Mouse (Mus musculus) intestine, embryonic 15.5 days (tissue): ENCODE results near the gene Rpp25l. TPM values are rescaled to one million over a fixed set of nuclear protein-coding genes. Genes with fewer than 3 reads are reported as not detected.

Experiments used
- ATAC-seq: fragments of 200-750 bp; cut with Nextera tagmentation; 2 replicates; pipeline ENCODE4 v1.8.0; 2017; ENCODE audit warnings: moderate TSS enrichment, moderate library complexity
- H3K27ac ChIP-seq: fragments of 300-500 bp; sonication (generic); 2 replicates; pipeline ENCODE4 v1.5.1; 2015; ENCODE audit warnings: mild to moderate bottlenecking, inconsistent platforms
- H3K27me3 ChIP-seq: fragments of 300-500 bp; sonication (generic); replicated peaks from 2 replicates; pipeline ENCODE4 v1.6.1; 2015; ENCODE audit warnings: inconsistent platforms
- H3K36me3 ChIP-seq: fragments of 300-500 bp; sonication (generic); 2 replicates; pipeline ENCODE4 v1.6.1; 2015; ENCODE audit warnings: inconsistent platforms
- H3K4me1 ChIP-seq: fragments of 300-500 bp; sonication (generic); replicated peaks from 2 replicates; pipeline ENCODE4 v1.6.1; 2015; ENCODE audit warnings: inconsistent platforms
- H3K4me2 ChIP-seq: fragments of 300-500 bp; sonication (generic); replicated peaks from 2 replicates; pipeline ENCODE4 v1.6.1; 2015; ENCODE audit warnings: mild to moderate bottlenecking, inconsistent platforms
- H3K4me3 ChIP-seq: fragments of 300-500 bp; sonication (generic); replicated peaks from 2 replicates; pipeline ENCODE4 v1.5.1; 2015; ENCODE audit warnings: inconsistent platforms
- H3K9ac ChIP-seq: fragments of 300-500 bp; sonication (generic); 2 replicates; pipeline ENCODE4 v1.6.1; 2015; ENCODE audit warnings: inconsistent platforms
- H3K9me3 ChIP-seq: fragments of 300-500 bp; sonication (generic); 2 replicates; pipeline ENCODE4 v1.6.1; 2016; ENCODE audit warnings: inconsistent platforms
- WGBS: fragments of 180-500 bp; shearing (Covaris S2); methylation state at CpG from one replicate; pipeline ENCODE4 v1.1.7; 2015; 5-methylcytosine and 5-hydroxymethylcytosine counted together
- polyA plus RNA-seq: library from polyadenylated mRNA; unstranded; fragments of >200 nt; fragmentation: Nextera tagmentation; extraction: Ambion mirVana; gene quantifications from 2 replicates; pipeline ENCODE4 v1.2.1, GENCODE M21; 2015

Gene Rpp25l
- polyA plus RNA-seq, 1 experiment from 2014 or later: 58.8 TPM

DNA sequence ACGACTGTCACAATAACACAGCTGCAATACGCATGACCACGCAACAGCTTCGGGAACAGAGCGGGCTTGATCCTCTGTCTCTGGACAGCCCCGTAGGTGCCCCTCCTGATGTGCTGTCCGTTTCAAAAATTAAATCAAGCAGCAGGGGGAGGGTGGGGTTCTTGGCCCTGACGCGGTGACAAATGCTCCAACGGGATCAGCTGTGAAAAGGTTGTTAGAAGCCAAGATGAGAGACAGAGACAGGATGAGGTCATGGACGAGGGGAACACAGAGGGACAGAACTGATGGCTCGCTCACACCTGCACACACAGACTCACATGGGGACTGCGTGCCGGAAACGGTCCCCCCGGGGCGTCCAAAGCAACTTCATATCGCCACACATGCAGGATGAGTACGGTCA, 40.1 kb downstream of the Rpp25l start:
- Histone ChIP-seq H3K27me3 (no peaks in the 10 kb centered on the region), H3K9ac (no peak overlapping the region), H3K4me3 (no peak overlapping the region), H3K27ac (no peak overlapping the region), H3K4me2 (no peak overlapping the region), H3K4me1 (peaks cover 36% of the 10 kb centered on the region), H3K36me3 (no peaks in the 10 kb centered on the region), H3K9me3 (no peaks in the 10 kb centered on the region)
- no peak for ATAC-seq
- 70% methylated on average over 19 of the region's 19 CpGs for WGBS

DNA sequence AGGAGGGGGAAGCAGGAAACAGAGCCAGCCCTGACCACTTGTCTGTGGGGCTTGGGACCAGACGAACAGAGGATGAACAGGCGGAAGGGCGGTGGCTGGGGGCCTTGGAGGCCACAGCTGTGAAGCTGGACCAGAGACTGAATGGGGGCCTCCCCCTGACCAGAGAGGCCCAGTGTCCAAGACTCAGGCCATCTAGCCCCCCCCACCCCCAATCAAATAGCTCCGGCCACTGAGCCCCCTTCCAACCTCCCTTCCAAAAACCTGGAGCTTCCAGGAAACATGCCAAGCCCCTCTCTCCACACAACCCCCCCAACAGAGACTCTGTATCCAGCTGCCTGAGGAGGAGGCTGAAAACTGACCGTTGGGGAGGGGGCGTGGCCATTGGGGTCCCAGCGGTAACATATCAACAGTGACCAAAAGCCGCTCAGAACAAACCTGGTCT, 40.8 kb downstream of the Rpp25l start:
- ATAC-seq: 0 out of 2 replicates have a peak, but pooled peaks have one; percentile 22
- H3K36me3 ChIP-seq: no peaks in the 10 kb centered on the region
- no peak overlapping the region for H3K4me2 ChIP-seq
- WGBS: 39% methylated on average over 8 of the region's 8 CpGs
- H3K27me3 ChIP-seq: no peaks in the 10 kb centered on the region
- no peaks in the 10 kb centered on the region for H3K9me3 ChIP-seq
- H3K4me1 ChIP-seq: peaks cover 32% of the 10 kb centered on the region
- no peak overlapping the region for H3K27ac ChIP-seq
- no peak overlapping the region for H3K9ac ChIP-seq
- H3K4me3 ChIP-seq: no peak overlapping the region

DNA sequence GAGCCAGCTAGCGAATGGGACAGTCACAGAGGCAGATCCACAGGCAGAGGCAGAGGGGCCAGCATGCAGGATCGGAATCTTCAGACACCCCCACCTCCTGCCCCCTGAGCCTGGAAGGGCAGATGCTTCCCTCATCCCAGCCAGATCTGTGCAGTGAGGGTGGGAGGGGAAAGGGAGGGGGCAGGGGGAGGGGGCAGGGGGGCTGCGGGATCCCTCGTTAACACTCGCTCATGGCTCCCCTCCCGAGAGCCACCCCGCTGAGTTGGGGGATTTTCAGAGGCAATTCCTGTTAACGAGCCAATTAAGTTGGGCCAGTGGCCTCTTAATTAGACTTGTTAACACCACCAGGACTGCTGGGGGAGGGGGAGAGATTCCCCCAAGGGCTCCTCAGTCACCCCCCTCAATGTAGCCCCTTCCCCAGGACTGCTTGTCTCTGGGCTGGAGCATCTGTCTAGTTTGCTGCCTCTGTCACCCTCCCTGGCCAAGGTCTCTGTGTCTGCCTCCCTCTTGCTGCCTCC, 41.3 kb downstream of the Rpp25l start:
- ATAC-seq: peak; percentile 51; the same call in 1 of the 2 replicates
- Histone ChIP-seq H3K4me1 (peaks cover 27% of the 10 kb centered on the region), H3K27me3 (no peaks in the 10 kb centered on the region), H3K4me3 (no peak overlapping the region), H3K4me2 (no peak overlapping the region), H3K36me3 (no peaks in the 10 kb centered on the region), H3K9me3 (no peaks in the 10 kb centered on the region), H3K27ac (no peak overlapping the region), H3K9ac (no peak overlapping the region)
- 21% methylated on average over 8 of the region's 8 CpGs for WGBS

DNA sequence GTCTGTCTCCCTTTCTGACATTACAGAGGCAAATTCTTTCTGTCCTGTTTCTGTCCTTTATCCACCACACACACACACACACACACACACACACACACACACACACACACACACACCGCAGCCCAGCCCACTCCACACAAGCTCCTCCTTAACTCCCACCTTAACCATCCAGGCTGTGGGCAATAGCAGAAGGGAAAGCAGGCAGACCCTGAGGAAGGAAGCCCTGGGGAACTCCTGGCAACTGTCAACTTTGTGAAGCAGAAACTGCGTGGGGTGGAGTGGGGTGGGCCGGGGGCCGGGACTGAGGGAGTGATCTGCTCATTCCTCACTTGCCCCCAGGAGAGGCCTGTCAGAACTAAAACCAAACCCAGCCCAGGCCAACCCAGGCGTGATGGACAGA, 41.8 kb downstream of the Rpp25l start:
- Histone ChIP-seq H3K4me1 (peaks cover 22% of the 10 kb centered on the region), H3K9me3 (no peaks in the 10 kb centered on the region), H3K4me2 (no peak overlapping the region), H3K9ac (no peak overlapping the region), H3K36me3 (no peaks in the 10 kb centered on the region), H3K4me3 (no peak overlapping the region), H3K27me3 (no peaks in the 10 kb centered on the region; the same call in 1 of the 2 replicates), H3K27ac (no peak overlapping the region)
- WGBS: 32% methylated on average over 5 of the region's 5 CpGs
- ATAC-seq: no peak

DNA sequence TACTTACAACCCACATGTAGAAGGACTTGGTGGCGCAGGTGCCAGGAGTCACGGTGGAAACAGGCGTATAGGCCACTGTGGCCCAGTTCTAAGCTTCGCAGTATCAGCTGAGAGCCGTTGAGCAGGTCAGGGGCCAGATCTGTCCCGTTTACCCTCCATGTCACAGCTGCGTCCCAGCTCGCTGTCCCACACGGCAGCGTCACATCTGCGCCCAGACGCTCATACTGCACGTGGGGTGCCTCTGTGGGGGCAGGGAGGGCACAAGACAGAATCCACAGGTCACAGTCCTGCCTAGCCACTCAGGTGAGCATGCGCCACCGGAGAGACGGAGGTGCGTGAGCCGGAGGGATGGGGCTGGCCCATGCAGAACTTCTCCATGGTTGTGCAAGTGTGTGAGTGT, 42.5 kb downstream of the Rpp25l start:
- Histone ChIP-seq H3K36me3 (no peaks in the 10 kb centered on the region), H3K27ac (no peak overlapping the region), H3K27me3 (no peaks in the 10 kb centered on the region; the same call in 1 of the 2 replicates), H3K9ac (no peak overlapping the region), H3K4me1 (peaks cover 15% of the 10 kb centered on the region), H3K4me2 (no peak overlapping the region), H3K4me3 (no peak overlapping the region), H3K9me3 (no peaks in the 10 kb centered on the region)
- no peak for ATAC-seq
- WGBS: 83% methylated on average over 18 of the region's 18 CpGs

DNA sequence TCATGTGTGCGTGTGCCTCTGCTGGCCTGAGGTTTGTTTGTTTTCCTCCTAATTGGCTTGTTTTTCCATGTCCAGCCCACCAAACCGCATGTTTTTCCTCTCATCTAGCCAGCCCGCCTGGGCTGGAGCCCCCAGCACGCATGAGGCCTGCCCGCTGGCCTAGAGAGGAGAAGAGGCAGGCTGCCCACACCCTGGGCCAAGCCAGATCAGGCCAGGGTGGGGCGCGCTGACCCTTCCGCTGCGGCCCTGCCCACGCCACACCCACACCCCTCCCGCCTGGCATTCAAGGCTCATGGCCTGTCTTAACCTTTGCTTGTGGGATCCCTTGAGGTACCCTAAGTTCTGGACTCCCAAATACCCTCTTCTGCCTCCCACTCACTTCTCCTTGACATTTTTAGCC, 46.7 kb downstream of the Rpp25l start:
- Histone ChIP-seq H3K27me3 (no peaks in the 10 kb centered on the region; the same call in 1 of the 2 replicates), H3K9me3 (no peaks in the 10 kb centered on the region), H3K4me1 (peaks cover 23% of the 10 kb centered on the region), H3K36me3 (no peaks in the 10 kb centered on the region), H3K9ac (no peak overlapping the region), H3K27ac (no peak overlapping the region), H3K4me3 (no peak overlapping the region), H3K4me2 (no peak overlapping the region)
- ATAC-seq: no peak
- WGBS: 87% methylated on average over 10 of the region's 11 CpGs

DNA sequence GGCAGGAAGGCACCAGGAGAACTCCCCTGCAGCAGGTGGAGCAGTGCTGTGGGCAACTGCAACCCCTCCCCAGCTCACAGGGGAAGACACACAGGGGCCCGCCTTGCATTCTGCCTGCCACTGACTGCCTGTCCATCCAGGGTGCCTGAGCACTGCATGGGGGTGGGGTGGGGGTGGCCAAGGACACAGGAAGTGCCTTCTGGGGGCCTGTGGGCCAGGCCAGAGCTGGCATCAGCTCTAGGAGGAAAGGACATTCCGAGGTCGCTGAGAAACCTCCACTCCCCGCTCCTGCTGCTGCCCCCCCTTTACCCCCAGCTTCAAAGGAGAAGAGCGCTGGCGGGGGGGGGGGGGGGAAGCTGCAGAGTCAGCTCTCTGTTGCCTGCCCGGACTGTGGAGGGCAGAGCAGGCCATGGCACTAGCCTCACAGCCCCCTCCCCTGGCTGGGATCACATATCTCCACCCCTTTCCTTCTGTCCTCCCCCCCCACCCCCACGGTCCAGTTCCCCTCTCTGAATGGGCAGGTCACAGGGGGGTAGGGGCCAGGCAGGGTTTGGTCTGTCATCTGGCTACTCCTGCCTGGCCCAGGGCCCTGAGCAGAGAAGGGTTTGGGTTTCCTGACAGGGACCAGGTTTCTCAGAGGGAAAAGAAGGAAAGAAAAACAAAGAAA, 48.2 kb downstream of the Rpp25l start:
- Histone ChIP-seq H3K4me1 (peaks cover 22% of the 10 kb centered on the region), H3K36me3 (no peaks in the 10 kb centered on the region), H3K9ac (peak overlapping the region; percentile 17; the same call in 1 of the 2 replicates), H3K4me3 (no peak overlapping the region), H3K4me2 (no peak overlapping the region), H3K27me3 (no peaks in the 10 kb centered on the region; the same call in 1 of the 2 replicates), H3K9me3 (no peaks in the 10 kb centered on the region), H3K27ac (no peak overlapping the region; the same call in 1 of the 2 replicates)
- peak; percentile 29; the same call in 1 of the 2 replicates for ATAC-seq
- 10% methylated on average over 5 of the region's 8 CpGs for WGBS

DNA sequence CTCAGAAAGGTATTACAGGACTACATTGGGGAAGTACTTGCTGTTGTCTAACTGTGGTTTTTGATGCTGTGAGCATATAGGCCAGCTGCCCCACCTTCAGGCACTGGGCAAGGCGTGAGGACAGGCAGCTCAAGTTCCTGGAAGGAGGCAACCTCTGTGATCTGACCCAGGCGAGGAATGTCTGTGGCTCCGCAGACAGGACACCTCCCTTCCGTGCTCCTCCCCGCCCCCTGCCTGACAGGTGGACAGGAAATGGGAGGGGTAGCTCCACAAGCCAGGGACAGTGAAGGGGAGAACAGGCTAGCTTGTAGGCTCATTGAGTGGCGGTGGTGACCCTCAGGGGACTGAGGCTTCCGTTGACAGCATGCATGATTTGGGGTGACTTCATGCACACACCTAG, 48.8 kb downstream of the Rpp25l start:
- Histone ChIP-seq H3K27me3 (peaks cover under 1% of the 10 kb centered on the region; the same call in 1 of the 2 replicates), H3K9ac (no peak overlapping the region), H3K4me1 (peaks cover 24% of the 10 kb centered on the region), H3K9me3 (no peaks in the 10 kb centered on the region), H3K36me3 (no peaks in the 10 kb centered on the region), H3K27ac (no peak overlapping the region), H3K4me2 (no peak overlapping the region), H3K4me3 (no peak overlapping the region)
- 40% methylated on average over 7 of the region's 7 CpGs for WGBS
- 0 out of 2 replicates have a peak, but pooled peaks have one; percentile 6 for ATAC-seq

DNA sequence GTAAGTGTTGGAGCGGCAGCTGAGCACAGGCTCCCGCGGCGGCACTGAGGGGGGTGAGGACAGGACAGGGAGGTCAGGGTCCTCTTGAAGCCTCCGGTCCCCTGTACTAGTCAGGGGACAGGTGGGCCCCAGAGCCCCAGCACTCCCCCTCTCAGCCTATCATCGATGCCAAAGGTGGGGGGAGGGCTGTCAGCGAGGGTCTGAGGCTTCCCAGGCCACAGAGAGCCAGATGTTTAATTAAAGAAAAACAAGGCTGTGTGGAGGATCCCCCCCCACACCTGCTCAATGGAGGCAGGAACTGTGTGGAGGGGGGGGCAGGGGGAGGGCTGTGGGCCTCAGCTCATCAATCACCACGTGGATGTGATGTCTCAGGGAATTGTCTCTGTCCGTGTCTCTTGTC, 49.7 kb downstream of the Rpp25l start:
- no peak for ATAC-seq
- Histone ChIP-seq H3K4me1 (peaks cover 32% of the 10 kb centered on the region), H3K4me3 (no peak overlapping the region), H3K9me3 (no peaks in the 10 kb centered on the region), H3K9ac (no peak overlapping the region), H3K27me3 (peaks cover 4% of the 10 kb centered on the region; the same call in 1 of the 2 replicates), H3K27ac (no peak overlapping the region), H3K4me2 (no peak overlapping the region), H3K36me3 (no peaks in the 10 kb centered on the region)
- 51% methylated on average over 9 of the region's 9 CpGs for WGBS

DNA sequence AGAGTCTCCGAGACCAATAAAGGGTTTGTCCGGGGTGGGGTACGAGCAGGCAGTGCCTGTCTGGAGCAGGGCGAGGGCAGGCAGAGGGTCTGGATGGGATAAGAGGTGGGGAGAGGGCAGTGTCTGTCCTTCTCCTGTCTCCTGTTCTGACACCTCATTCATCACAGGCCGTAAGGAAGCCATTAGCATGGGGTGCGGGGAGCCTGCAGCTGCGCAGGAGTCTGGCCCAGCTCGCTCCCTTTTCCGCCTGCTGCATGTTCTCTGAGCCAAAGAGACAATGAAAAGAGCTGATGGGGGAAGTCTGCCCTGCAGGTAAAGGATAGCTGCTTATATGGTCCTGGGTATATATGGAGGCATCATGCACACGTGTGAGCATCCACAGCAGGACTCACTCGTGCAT, 50.6 kb downstream of the Rpp25l start:
- H3K9ac ChIP-seq: no peak overlapping the region
- WGBS: 69% methylated on average over 11 of the region's 11 CpGs
- no peaks in the 10 kb centered on the region for H3K9me3 ChIP-seq
- H3K4me1 ChIP-seq: peaks cover 36% of the 10 kb centered on the region
- no peak overlapping the region for H3K27ac ChIP-seq
- no peak overlapping the region for H3K4me2 ChIP-seq
- no peak overlapping the region for H3K4me3 ChIP-seq
- no peak for ATAC-seq
- peaks cover 7% of the 10 kb centered on the region; the same call in 1 of the 2 replicates for H3K27me3 ChIP-seq
- no peaks in the 10 kb centered on the region for H3K36me3 ChIP-seq
